Mouse (Mus musculus) brain, embryonic 14.5 days (tissue): ENCODE measurements at regions not wholly inside any gene's neighbourhood (a gene's known extent, or its start where the extent isn't known, plus 50 kb on each side); places are given as distances from the start of the nearest gene placed in this dataset.

Experiments used
- CTCF ChIP-seq: fragments of 200-500 bp; IDR thresholded peaks from 2 replicates; pipeline ENCODE4 v1.5.1; 2012; ENCODE audit warnings: inconsistent platforms, mild to moderate bottlenecking, moderate library complexity, borderline replicate concordance; ENCODE audit not compliant: insufficient read depth, insufficient read length; ENCODE audit errors: extremely low read depth
- POLR2A ChIP-seq: fragments of 200-500 bp; IDR thresholded peaks from 2 replicates; pipeline ENCODE4 v1.6.1; 2012; ENCODE audit warnings: mild to moderate bottlenecking, inconsistent platforms, borderline replicate concordance; ENCODE audit not compliant: poor library complexity, insufficient read depth, insufficient read length, severe bottlenecking; ENCODE audit errors: extremely low read depth

DNA sequence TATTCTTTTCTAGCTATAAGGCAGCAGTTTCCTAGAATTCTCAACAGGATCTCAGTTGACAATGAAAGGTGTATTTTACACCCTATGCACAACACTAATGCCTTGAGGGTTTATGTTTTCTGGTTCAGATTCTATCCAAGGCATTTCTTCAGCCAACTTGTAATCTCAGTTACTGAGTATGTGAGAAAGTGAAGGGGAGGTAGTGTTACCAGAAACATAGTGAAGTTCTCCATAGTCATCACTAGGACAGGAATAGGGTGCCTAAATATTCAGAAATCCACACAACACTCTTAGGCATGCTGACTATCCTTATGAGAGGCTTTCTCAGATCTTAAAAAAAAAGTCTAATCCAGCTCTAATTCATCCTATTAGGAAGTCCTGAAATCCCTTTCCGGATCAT lies 1228.2 kb upstream of the Cntnap5a start:
- no peak for TF ChIP-seq POLR2A
- TF ChIP-seq CTCF, result no peak
